Mouse (Mus musculus): Measurements from ENCODE around the gene Sema6d.

The Sema6d gene

GRCm38 (mm10) chr2:124485761-124486160 lies 396.0 kb downstream of the Sema6d start:
- DNase-seq, result no peak

- no peak for DNase-seq
These were observed 400.4 kb downstream of the Sema6d start for GRCm38 (mm10) chr2:124490010-124490801.

- no peak for DNase-seq
These were observed 406.0 kb downstream of the Sema6d start for GRCm38 (mm10) chr2:124495751-124496150.

GRCm38 (mm10) chr2:124499670-124500069 lies 409.9 kb downstream of the Sema6d start:
- DNase-seq, result no peak

- no peak for DNase-seq
These were observed 416.2 kb downstream of the Sema6d start for GRCm38 (mm10) chr2:124505784-124506489.

- no peak for DNase-seq
These were observed 418.0 kb downstream of the Sema6d start for GRCm38 (mm10) chr2:124507804-124508203.

- no peak for DNase-seq
These were observed 419.7 kb downstream of the Sema6d start for GRCm38 (mm10) chr2:124509479-124509878.

GRCm38 (mm10) chr2:124511826-124512225 lies 422.1 kb downstream of the Sema6d start:
- DNase-seq, result no peak

- DNase-seq, result no peak
These were observed 432.7 kb downstream of the Sema6d start for GRCm38 (mm10) chr2:124522426-124522825.

- no peak for DNase-seq
These were observed 433.9 kb downstream of the Sema6d start for GRCm38 (mm10) chr2:124523667-124524066.

- DNase-seq, result no peak
These were observed 434.4 kb downstream of the Sema6d start for GRCm38 (mm10) chr2:124524167-124524566.

- no peak for DNase-seq
These were observed 437.9 kb downstream of the Sema6d start for GRCm38 (mm10) chr2:124527641-124528040.

GRCm38 (mm10) chr2:124530441-124530840 lies 440.7 kb downstream of the Sema6d start:
- DNase-seq, result no peak

GRCm38 (mm10) chr2:124531062-124531461 lies 441.3 kb downstream of the Sema6d start:
- DNase-seq, result no peak

- no peak for DNase-seq
These were observed 443.1 kb downstream of the Sema6d start for GRCm38 (mm10) chr2:124532906-124533305.

GRCm38 (mm10) chr2:124533602-124534001 lies 443.8 kb downstream of the Sema6d start:
- DNase-seq, result no peak

- no peak for DNase-seq
These were observed 460.5 kb downstream of the Sema6d start for GRCm38 (mm10) chr2:124550315-124550714.

- DNase-seq, result no peak
These were observed 465.1 kb downstream of the Sema6d start for GRCm38 (mm10) chr2:124554751-124555415.

- no peak for DNase-seq
These were observed 467.2 kb downstream of the Sema6d start for GRCm38 (mm10) chr2:124556861-124557499.

GRCm38 (mm10) chr2:124558021-124558420 lies 468.3 kb downstream of the Sema6d start:
- no peak for DNase-seq

GRCm38 (mm10) chr2:124561668-124562067 lies 471.9 kb downstream of the Sema6d start:
- DNase-seq, result no peak

GRCm38 (mm10) chr2:124562091-124562490 lies 472.3 kb downstream of the Sema6d start:
- DNase-seq, result no peak

GRCm38 (mm10) chr2:124563759-124564158 lies 474.0 kb downstream of the Sema6d start:
- DNase-seq, result no peak

Data from cerebellum, adult 8-10 months (tissue).